Mouse (Mus musculus): Measurements from ENCODE around the gene Mrpl48.

GRCm38 (mm10) chr7:100590845-100591521, 17.1 kb downstream of the Mrpl48 start:
- TF ChIP-seq CTCF (conservative IDR thresholded peaks at IDR 0.05; ENCODE audit: low read length): no peak
- no peak for TF ChIP-seq NANOG (IDR thresholded peaks at IDR 0.05; ENCODE audit: borderline replicate concordance, low read length)
- TF ChIP-seq POU5F1 (IDR thresholded peaks at IDR 0.05; ENCODE audit: borderline replicate concordance, low read length): no peak

Measured in E14TG2a.4 (cell line).